Mouse (Mus musculus) intestine, postnatal 0 days (tissue): Measurements from ENCODE around the gene 4930562C15Rik. TPM values are rescaled to one million over a fixed set of nuclear protein-coding genes. Genes with fewer than 3 reads are reported as not detected.

ENCODE experiments used
- ATAC-seq: fragments of 200-750 bp; cut with Nextera tagmentation; 2 replicates; pipeline ENCODE4 v1.8.0; 2017; ENCODE audit warnings: mild to moderate bottlenecking, moderate TSS enrichment, moderate library complexity
- H3K27ac ChIP-seq: fragments of 300-500 bp; sonication (generic); 2 replicates; pipeline ENCODE4 v1.5.1; 2014; ENCODE audit warnings: mild to moderate bottlenecking, low read depth, low read length, moderate library complexity
- H3K27me3 ChIP-seq: fragments of 300-500 bp; sonication (generic); replicated peaks from 2 replicates; pipeline ENCODE4 v1.6.1; 2014; ENCODE audit warnings: low read length, mixed read lengths; ENCODE audit not compliant: control insufficient read depth, insufficient read depth
- H3K36me3 ChIP-seq: fragments of 300-500 bp; sonication (generic); 2 replicates; pipeline ENCODE4 v1.6.1; 2014; ENCODE audit warnings: mild to moderate bottlenecking, moderate library complexity; ENCODE audit not compliant: control insufficient read depth, insufficient read depth
- H3K4me1 ChIP-seq: fragments of 300-500 bp; sonication (generic); replicated peaks from 2 replicates; pipeline ENCODE4 v1.6.1; 2014; ENCODE audit warnings: antibody characterized with exemption, low read length, mixed read lengths; ENCODE audit not compliant: control insufficient read depth, insufficient read depth
- H3K4me2 ChIP-seq: fragments of 300-500 bp; sonication (generic); replicated peaks from 2 replicates; pipeline ENCODE4 v1.6.1; 2014; ENCODE audit warnings: low read depth, mild to moderate bottlenecking, moderate library complexity
- H3K4me3 ChIP-seq: fragments of 300-500 bp; sonication (generic); 2 replicates; pipeline ENCODE4 v1.5.1; 2014; ENCODE audit warnings: low read depth, low read length
- H3K9ac ChIP-seq: fragments of 300-500 bp; sonication (generic); 2 replicates; pipeline ENCODE4 v1.6.1; 2014; ENCODE audit warnings: mild to moderate bottlenecking, low read depth, low read length
- H3K9me3 ChIP-seq: fragments of 300-500 bp; sonication (generic); 2 replicates; pipeline ENCODE4 v1.6.1; 2016; ENCODE audit warnings: mixed run types; ENCODE audit not compliant: control insufficient read depth
- CTCF ChIP-seq: sonication (generic); IDR thresholded peaks from 2 replicates; pipeline ENCODE4 v1.5.1; 2016; ENCODE audit warnings: low read depth, mild to moderate bottlenecking, control low read depth, antibody characterized with exemption, moderate library complexity
- WGBS: fragments of 180-500 bp; shearing (Covaris S2); extraction: QIAGEN DNeasy Blood & Tissue Kit; methylation state at CpG from one replicate; pipeline ENCODE4 v1.1.7; 2014; 5-methylcytosine and 5-hydroxymethylcytosine counted together
- polyA plus RNA-seq: library from polyadenylated mRNA; unstranded; fragments of >200 nt; fragmentation: Nextera tagmentation; extraction: Ambion mirVana; gene quantifications from 2 replicates; pipeline ENCODE4 v1.2.1, GENCODE M21; 2015

4930562C15Rik gene
- polyA plus RNA-seq, 1 experiment from 2014 or later = not detected

GRCm38 (mm10) chr16:4910758-4911157, 75.5 kb downstream of the 4930562C15Rik start:
- Histone ChIP-seq H3K9ac (no peak overlapping the region), H3K4me1 (no peaks in the 10 kb centered on the region), H3K9me3 (no peaks in the 10 kb centered on the region), H3K27ac (no peak overlapping the region), H3K27me3 (no peaks in the 10 kb centered on the region), H3K4me2 (no peak overlapping the region), H3K36me3 (peaks cover 62% of the 10 kb centered on the region), H3K4me3 (no peak overlapping the region)
- WGBS = 97% methylated on average over 8 of the region's 8 CpGs
- no peak for TF ChIP-seq CTCF
- no peak for ATAC-seq

- Histone ChIP-seq H3K9ac (no peak overlapping the region), H3K4me3 (no peak overlapping the region), H3K9me3 (no peaks in the 10 kb centered on the region), H3K4me2 (no peak overlapping the region), H3K36me3 (peaks cover 74% of the 10 kb centered on the region), H3K4me1 (no peaks in the 10 kb centered on the region), H3K27me3 (no peaks in the 10 kb centered on the region), H3K27ac (no peak overlapping the region)
- TF ChIP-seq CTCF = no peak
- 77% methylated on average over 10 of the region's 10 CpGs for WGBS
- no peak for ATAC-seq
Observed at GRCm38 (mm10) chr16:4912074-4912648, 76.9 kb downstream of the 4930562C15Rik start.

GRCm38 (mm10) chr16:4912907-4913782, 77.9 kb downstream of the 4930562C15Rik start:
- TF ChIP-seq CTCF = no peak; the same call in 1 of the 2 replicates
- Histone ChIP-seq H3K9ac (no peak overlapping the region), H3K4me3 (no peak overlapping the region)

GRCm38 (mm10) chr16:4913783-4914735, 78.8 kb downstream of the 4930562C15Rik start:
- Histone ChIP-seq H3K4me1 (no peaks in the 10 kb centered on the region), H3K4me2 (no peak overlapping the region), H3K9me3 (no peaks in the 10 kb centered on the region), H3K9ac (no peak overlapping the region), H3K27ac (no peak overlapping the region), H3K36me3 (peaks cover 64% of the 10 kb centered on the region), H3K4me3 (no peak overlapping the region), H3K27me3 (no peaks in the 10 kb centered on the region)
- peak; percentile 98 for TF ChIP-seq CTCF
- WGBS = 38% methylated on average over 12 of the region's 12 CpGs
- ATAC-seq = peak; percentile 44

More at GRCm38 (mm10) chr16:4912907-4913782, 77.9 kb downstream of the 4930562C15Rik start:
- no peaks in the 10 kb centered on the region for H3K4me1 ChIP-seq
- H3K4me2 ChIP-seq = 0 out of 2 replicates have a peak overlapping the region, but pooled peaks have one; percentile 10
- no peaks in the 10 kb centered on the region for H3K27me3 ChIP-seq
- 70% methylated on average over 11 of the region's 11 CpGs for WGBS
- ATAC-seq = peak; percentile 39
- H3K9me3 ChIP-seq = no peaks in the 10 kb centered on the region
- peak overlapping the region; percentile 46 for H3K27ac ChIP-seq
- peaks cover 71% of the 10 kb centered on the region for H3K36me3 ChIP-seq

GRCm38 (mm10) chr16:4915931-4916330, 80.7 kb downstream of the 4930562C15Rik start:
- WGBS = 60% methylated on average over 3 of the region's 3 CpGs
- ATAC-seq = no peak
- no peak overlapping the region; the same call in 1 of the 2 replicates for H3K27ac ChIP-seq
- no peak for TF ChIP-seq CTCF
- H3K4me1 ChIP-seq = no peaks in the 10 kb centered on the region
- H3K27me3 ChIP-seq = no peaks in the 10 kb centered on the region
- no peaks in the 10 kb centered on the region for H3K9me3 ChIP-seq
- no peak overlapping the region for H3K4me2 ChIP-seq
- H3K36me3 ChIP-seq = peaks cover 71% of the 10 kb centered on the region
- no peak overlapping the region for H3K4me3 ChIP-seq
- H3K9ac ChIP-seq = no peak overlapping the region

- Histone ChIP-seq H3K9me3 (no peaks in the 10 kb centered on the region), H3K36me3 (peaks cover 66% of the 10 kb centered on the region), H3K27ac (no peak overlapping the region), H3K4me3 (no peak overlapping the region), H3K4me1 (no peaks in the 10 kb centered on the region), H3K4me2 (no peak overlapping the region), H3K27me3 (no peaks in the 10 kb centered on the region), H3K9ac (no peak overlapping the region)
- no peak for TF ChIP-seq CTCF
- 88% methylated on average over 2 of the region's 2 CpGs for WGBS
- ATAC-seq = no peak
Observed at GRCm38 (mm10) chr16:4916608-4917007, 81.4 kb downstream of the 4930562C15Rik start.

Other genes with a start within 250 kb of the 4930562C15Rik start
- 9.2 and 10.5 TPM in 2 replicates for gene Glis2, start 240.7 kb upstream of the 4930562C15Rik start, polyA plus RNA-seq
- gene Pam16, start 210.4 kb upstream of the 4930562C15Rik start, polyA plus RNA-seq = 63.3 and 72.1 TPM in 2 replicates
- gene Vasn, start 195.5 kb upstream of the 4930562C15Rik start, polyA plus RNA-seq = 5.0 and 5.3 TPM in 2 replicates
- gene Dnaja3, start 195.4 kb upstream of the 4930562C15Rik start, polyA plus RNA-seq = 37.9 and 38.6 TPM in 2 replicates
- gene Coro7, start 155.6 kb upstream of the 4930562C15Rik start, polyA plus RNA-seq = 25.3 and 27.5 TPM in 2 replicates
- gene Nmral1, start 116.1 kb upstream of the 4930562C15Rik start, polyA plus RNA-seq = 10.2 and 11.6 TPM in 2 replicates
- gene Hmox2, start 109.1 kb upstream of the 4930562C15Rik start, polyA plus RNA-seq = 63.1 and 64.3 TPM in 2 replicates
- 68.0 and 75.2 TPM in 2 replicates for gene Cdip1, start 45.1 kb upstream of the 4930562C15Rik start, polyA plus RNA-seq
- 22.9 and 24.9 TPM in 2 replicates for gene Ubald1, start 44.9 kb downstream of the 4930562C15Rik start, polyA plus RNA-seq
- gene Mgrn1, start 50.8 kb downstream of the 4930562C15Rik start, polyA plus RNA-seq = 57.8 and 62.8 TPM in 2 replicates
- gene Nudt16l1, start 103.3 kb downstream of the 4930562C15Rik start, polyA plus RNA-seq = 77.7 and 79.5 TPM in 2 replicates
- 17.7 and 18.0 TPM in 2 replicates for gene Anks3, start 128.8 kb downstream of the 4930562C15Rik start, polyA plus RNA-seq
- not detected in 2 replicates for gene Sept12, start 162.4 kb downstream of the 4930562C15Rik start, polyA plus RNA-seq
- gene Smim22, start 171.9 kb downstream of the 4930562C15Rik start, polyA plus RNA-seq = 329 and 375 TPM in 2 replicates
- 21.8 and 25.3 TPM in 2 replicates for gene Rogdi, start 178.1 kb downstream of the 4930562C15Rik start, polyA plus RNA-seq
- gene Glyr1, start 214.4 kb downstream of the 4930562C15Rik start, polyA plus RNA-seq = 65.3 and 69.7 TPM in 2 replicates
- gene Ubn1, start 214.6 kb downstream of the 4930562C15Rik start, polyA plus RNA-seq = 14.7 and 16.7 TPM in 2 replicates